Mouse (Mus musculus) adrenal gland, postnatal 4 days (tissue): ENCODE measurements around the gene Pfdn6. TPM values are rescaled to one million over a fixed set of nuclear protein-coding genes. Genes with fewer than 3 reads are reported as not detected.
"Not testable (repeated sequence)": the region's sequence is repeated elsewhere in the genome, so short reads cannot be mapped to it uniquely, and the experiment has no call there.

Experiments used
- DNase-seq, 2 experiments: peaks; one replicate each; pipeline ENCODE4 v3.0.0; 2021 to 2022; ENCODE audit warnings: low spot score in 2 of 2, mixed read lengths in 2 of 2
- total RNA-seq, 2 experiments: library from RNA; stranded (reverse); gene quantifications; 2 replicates each; pipeline ENCODE4 v1.2.3; 2021

Gene Pfdn6
- total RNA-seq, 2 experiments from 2014 or later: 96.5 to 98.1 TPM

- DNase-seq: no peak
Observed at GRCm38 (mm10) chr17:33900281-33900988, 39.7 kb downstream of the Pfdn6 start.

GRCm38 (mm10) chr17:33899642-33900041 is 40.5 kb downstream of the Pfdn6 start:
- no peak for DNase-seq

GRCm38 (mm10) chr17:33898193-33898592 is 42.0 kb downstream of the Pfdn6 start:
- DNase-seq: not testable (repeated sequence)

GRCm38 (mm10) chr17:33897114-33897794 is 42.9 kb downstream of the Pfdn6 start:
- no peak for DNase-seq

- not testable (repeated sequence) for DNase-seq
Observed at GRCm38 (mm10) chr17:33893011-33893410, 47.1 kb downstream of the Pfdn6 start.

- DNase-seq: no peak
Observed at GRCm38 (mm10) chr17:33892429-33892828, 47.7 kb downstream of the Pfdn6 start.

- DNase-seq: not testable (repeated sequence)
Observed at GRCm38 (mm10) chr17:33891892-33892291, 48.3 kb downstream of the Pfdn6 start.

- no peak for DNase-seq
Observed at GRCm38 (mm10) chr17:33891357-33891756, 48.8 kb downstream of the Pfdn6 start.

GRCm38 (mm10) chr17:33890533-33891059 is 49.5 kb downstream of the Pfdn6 start, which contains the start of gene Kifc1:
Gene Kifc1, minus strand, starts transcription at chr17:33890661.
- DNase-seq: peak; percentile 98

GRCm38 (mm10) chr17:33889941-33890532 is 50.1 kb downstream of the Pfdn6 start:
- DNase-seq: not testable (repeated sequence)

Other genes starting within 250 kb of the Pfdn6 start
- gene March2, start 221.7 kb downstream of the Pfdn6 start, total RNA-seq: 10 to 100 TPM; 85.4 to 85.6 TPM
- gene Rab11b, start 179.8 kb downstream of the Pfdn6 start, total RNA-seq: 100 to 1,000 TPM; 305 to 306 TPM
- 10 to 100 TPM; 43.9 to 68.2 TPM for gene Angptl4, start 158.5 kb downstream of the Pfdn6 start, total RNA-seq
- gene Kank3, start 129.8 kb downstream of the Pfdn6 start, total RNA-seq: 100 to 1,000 TPM; 117 to 136 TPM
- gene Rps28, start 115.8 kb downstream of the Pfdn6 start, total RNA-seq: 1,000 to 10,000 TPM; 1,918 to 2,060 TPM
- 100 to 1,000 TPM; 354 to 402 TPM for gene Ndufa7, start 115.8 kb downstream of the Pfdn6 start, total RNA-seq
- gene Cd320, start 97.3 kb downstream of the Pfdn6 start, total RNA-seq: 10 to 100 TPM; 34.3 to 36.0 TPM
- not detected for gene Gm7029, start 66.5 kb downstream of the Pfdn6 start, total RNA-seq
- 10 to 100 TPM; 30.5 to 31.0 TPM for gene Kifc1, start 49.7 kb downstream of the Pfdn6 start, total RNA-seq
- not detected for gene Platr17, start 35.2 kb downstream of the Pfdn6 start, total RNA-seq
- gene Daxx, start 30.9 kb downstream of the Pfdn6 start, total RNA-seq: 10 to 100 TPM; 34.7 to 37.8 TPM
- gene Tapbp, start 24.4 kb downstream of the Pfdn6 start, total RNA-seq: 100 to 1,000 TPM; 122 to 131 TPM
- gene Zbtb22, start 24.4 kb downstream of the Pfdn6 start, total RNA-seq: 10 to 100 TPM; 43.0 to 47.1 TPM
- 10 to 100 TPM; 87.9 to 94.5 TPM for gene Rgl2, start 10.8 kb downstream of the Pfdn6 start, total RNA-seq
- gene Wdr46, start 317 bp upstream of the Pfdn6 start, total RNA-seq: 10 to 100 TPM; 35.1 to 35.2 TPM
- gene B3galt4, start 11.1 kb upstream of the Pfdn6 start, total RNA-seq: 1 to 10 TPM; 7.1 to 7.2 TPM
- 10 to 100 TPM; 62.8 to 72.5 TPM for gene Vps52, start 15.5 kb upstream of the Pfdn6 start, total RNA-seq
- 1,000 to 10,000 TPM; 1,180 to 1,281 TPM for gene Rps18, start 15.7 kb upstream of the Pfdn6 start, total RNA-seq
- 100 to 1,000 TPM; 173 to 174 TPM for gene H2-K1, start 60.0 kb upstream of the Pfdn6 start, total RNA-seq
- 10 to 100 TPM; 49.0 to 54.3 TPM for gene Ring1, start 84.3 kb upstream of the Pfdn6 start, total RNA-seq
- 100 to 1,000 TPM; 135 to 144 TPM for gene H2-Ke6, start 87.7 kb upstream of the Pfdn6 start, total RNA-seq
- gene Slc39a7, start 91.3 kb upstream of the Pfdn6 start, total RNA-seq: 100 to 1,000 TPM; 145 to 156 TPM
- gene Rxrb, start 91.5 kb upstream of the Pfdn6 start, total RNA-seq: 10 to 100 TPM; 74.5 to 78.0 TPM
- 1 to 10 TPM; 3.1 to 6.4 TPM for gene Col11a2, start 99.1 kb upstream of the Pfdn6 start, total RNA-seq
- under 1 TPM in 1 of 2 experiments, not detected in 1; 0.31 TPM for gene H2-Oa, start 152.0 kb upstream of the Pfdn6 start, total RNA-seq
- 10 to 100 TPM; 11.2 to 11.7 TPM for gene H2-DMa, start 179.2 kb upstream of the Pfdn6 start, total RNA-seq
- 100 to 1,000 TPM; 225 to 226 TPM for gene Brd2, start 182.3 kb upstream of the Pfdn6 start, total RNA-seq
- 1 to 10 TPM; 1.2 to 3.0 TPM for gene H2-DMb2, start 203.0 kb upstream of the Pfdn6 start, total RNA-seq
- gene H2-DMb1, start 212.7 kb upstream of the Pfdn6 start, total RNA-seq: 1 to 10 TPM; 1.9 to 3.8 TPM
- gene Tap1, start 247.2 kb upstream of the Pfdn6 start, total RNA-seq: 10 to 100 TPM; 20.8 to 22.1 TPM
- gene Psmb9, start 247.4 kb upstream of the Pfdn6 start, total RNA-seq: 10 to 100 TPM; 12.6 to 15.0 TPM